Mouse (Mus musculus) CH12.LX (cell line): ENCODE measurements at regions not wholly inside any gene's neighbourhood (a gene's known extent, or its start where the extent isn't known, plus 50 kb on each side); places are given as distances from the start of the nearest gene placed in this dataset.

ENCODE experiments used
- DNase-seq: peaks from one replicate; pipeline ENCODE4 v3.0.0-alpha.2; 2013; ENCODE audit errors: extremely low read depth
- H3K27ac ChIP-seq: 2 replicates; pipeline ENCODE4 v1.5.1; 2012; ENCODE audit warnings: low read depth, mild to moderate bottlenecking, control low read depth, moderate library complexity; ENCODE audit not compliant: insufficient read depth
- H3K27me3 ChIP-seq: replicated peaks from 2 replicates; pipeline ENCODE3; 2012; ENCODE audit warnings: inconsistent platforms
- H3K36me3 ChIP-seq, 2 experiments: replicated peaks in 1 of 2; 2 replicates each; pipeline versions ENCODE3 to v1.6.1; 2012; ENCODE audit warnings: inconsistent platforms in 1 of 2, low read length in 1 of 2, mild to moderate bottlenecking in 1 of 2, mixed read lengths in 1 of 2, moderate library complexity in 1 of 2; ENCODE audit not compliant: control insufficient read depth in 1 of 2, insufficient read depth in 1 of 2
- H3K4me1 ChIP-seq, 2 experiments: 2 replicates each; pipeline ENCODE4 v1.6.1; 2012; ENCODE audit warnings: inconsistent platforms in 1 of 2, moderate library complexity in 1 of 2; ENCODE audit not compliant: insufficient read depth in 2 of 2, control insufficient read depth in 1 of 2
- H3K4me2 ChIP-seq: 2 replicates; pipeline ENCODE4 v1.6.1; 2012; ENCODE audit warnings: low read depth, mild to moderate bottlenecking, control low read depth; ENCODE audit not compliant: poor library complexity, insufficient read depth, severe bottlenecking
- H3K4me3 ChIP-seq, 3 experiments: fragments of 150-350 bp in 1 of 3; sonication (generic) in 1 of 3; replicated peaks in 1 of 3; 2 replicates each; pipeline versions ENCODE3 to v1.5.1; 2011 to 2012; ENCODE audit warnings: low read depth in 2 of 3, low read length in 2 of 3, mild to moderate bottlenecking in 2 of 3, moderate library complexity in 2 of 3, control low read depth in 1 of 3, improper control_type of control experiment in 1 of 3, inconsistent platforms in 1 of 3, mixed read lengths in 1 of 3; ENCODE audit not compliant: poor library complexity in 1 of 3
- H3K79me2 ChIP-seq: replicated peaks from 2 replicates; pipeline ENCODE4 v1.6.1; 2012; ENCODE audit warnings: mild to moderate bottlenecking, moderate library complexity; ENCODE audit not compliant: control insufficient read depth, poor library complexity, insufficient read depth, severe bottlenecking; ENCODE audit errors: extremely low read depth
- H3K9ac ChIP-seq: 2 replicates; pipeline ENCODE4 v1.6.1; 2012; ENCODE audit warnings: low read depth, mild to moderate bottlenecking, control low read depth, moderate library complexity; ENCODE audit not compliant: insufficient read depth
- H3K9me3 ChIP-seq: replicated peaks from 2 replicates; pipeline ENCODE3; 2012; ENCODE audit warnings: low read length, inconsistent platforms, mixed read lengths
- BHLHE40 ChIP-seq: IDR thresholded peaks from 2 replicates; pipeline ENCODE4 v1.6.1; 2011; ENCODE audit warnings: mild to moderate bottlenecking, low read depth, low read length, improper control_type of control experiment
- CHD1 ChIP-seq: IDR thresholded peaks from 2 replicates; pipeline ENCODE4 v1.6.1; 2012; ENCODE audit warnings: low read depth, low read length, improper control_type of control experiment, inconsistent platforms
- CHD2 ChIP-seq: IDR thresholded peaks from 2 replicates; pipeline ENCODE4 v1.6.1; 2011; ENCODE audit warnings: low read length, improper control_type of control experiment
- CTCF ChIP-seq, 2 experiments: IDR thresholded peaks in 1 of 2; conservative IDR thresholded peaks in 1 of 2; 2 replicates each; pipeline ENCODE4 v1.5.1; 2011 to 2012; ENCODE audit warnings: low read depth in 2 of 2, low read length in 2 of 2, improper control_type of control experiment in 1 of 2, inconsistent platforms in 1 of 2, mild to moderate bottlenecking in 1 of 2, moderate library complexity in 1 of 2
- E2F4 ChIP-seq: IDR thresholded peaks from 2 replicates; pipeline ENCODE4 v1.6.1; 2011; ENCODE audit warnings: low read depth, low read length, improper control_type of control experiment; ENCODE audit not compliant: insufficient replicate concordance
- EP300 ChIP-seq: IDR thresholded peaks from 2 replicates; pipeline ENCODE4 v1.6.1; 2011; ENCODE audit warnings: low read length, improper control_type of control experiment
- GABPA ChIP-seq: IDR thresholded peaks from 2 replicates; pipeline ENCODE4 v1.6.1; 2012; ENCODE audit warnings: low read depth, low read length, improper control_type of control experiment, inconsistent platforms; ENCODE audit not compliant: insufficient replicate concordance
- IRF4 ChIP-seq: IDR thresholded peaks from 2 replicates; pipeline ENCODE4 v1.6.1; 2014; ENCODE audit warnings: low read depth, mild to moderate bottlenecking, inconsistent platforms, low read length, improper control_type of control experiment
- JUN ChIP-seq: IDR thresholded peaks from 2 replicates; pipeline ENCODE4 v1.6.1; 2011; ENCODE audit warnings: low read depth, mild to moderate bottlenecking, low read length, improper control_type of control experiment, moderate library complexity; ENCODE audit not compliant: insufficient read depth
- JUND ChIP-seq: conservative IDR thresholded peaks from 2 replicates; pipeline ENCODE4 v1.6.1; 2011; ENCODE audit warnings: low read depth, low read length, improper control_type of control experiment
- KAT2A ChIP-seq: IDR thresholded peaks from 2 replicates; pipeline ENCODE4 v1.6.1; 2012; ENCODE audit warnings: low read length, improper control_type of control experiment, inconsistent platforms; ENCODE audit not compliant: insufficient replicate concordance
- MAX ChIP-seq: IDR thresholded peaks from 2 replicates; pipeline ENCODE4 v1.6.1; 2011; ENCODE audit warnings: low read length, improper control_type of control experiment
- MEF2A ChIP-seq: IDR thresholded peaks from 2 replicates; pipeline ENCODE4 v1.6.1; 2014; ENCODE audit warnings: low read depth, mild to moderate bottlenecking, inconsistent platforms, low read length, improper control_type of control experiment, borderline replicate concordance
- MXI1 ChIP-seq: IDR thresholded peaks from 2 replicates; pipeline ENCODE4 v1.6.1; 2011; ENCODE audit warnings: mild to moderate bottlenecking, low read depth, low read length, improper control_type of control experiment
- NRF1 ChIP-seq: IDR thresholded peaks from 2 replicates; pipeline ENCODE4 v1.6.1; 2014; ENCODE audit warnings: low read depth, mild to moderate bottlenecking, inconsistent platforms, low read length, improper control_type of control experiment, moderate library complexity
- POLR2A ChIP-seq: IDR thresholded peaks from 2 replicates; pipeline ENCODE4 v1.6.1; 2011; ENCODE audit warnings: low read depth, mild to moderate bottlenecking, improper control_type of control experiment, low read length
- POLR2AphosphoS2 ChIP-seq: IDR thresholded peaks from 2 replicates; pipeline ENCODE4 v1.6.1; 2011; ENCODE audit warnings: low read depth, low read length, improper control_type of control experiment
- RAD21 ChIP-seq: IDR thresholded peaks from 2 replicates; pipeline ENCODE4 v1.6.1; 2011; ENCODE audit warnings: low read depth, mild to moderate bottlenecking, low read length, improper control_type of control experiment, moderate library complexity
- SIN3A ChIP-seq: IDR thresholded peaks from 2 replicates; pipeline ENCODE4 v1.6.1; 2012; ENCODE audit warnings: low read length, improper control_type of control experiment, inconsistent platforms
- SMC3 ChIP-seq: IDR thresholded peaks from 2 replicates; pipeline ENCODE4 v1.6.1; 2011; ENCODE audit warnings: low read depth, low read length, improper control_type of control experiment
- TBP ChIP-seq: conservative IDR thresholded peaks from 2 replicates; pipeline ENCODE4 v1.6.1; 2011; ENCODE audit warnings: low read depth, low read length, improper control_type of control experiment
- TCF12 ChIP-seq: IDR thresholded peaks from 2 replicates; pipeline ENCODE4 v1.6.1; 2014; ENCODE audit warnings: low read depth, mild to moderate bottlenecking, inconsistent platforms, low read length, improper control_type of control experiment
- USF1 ChIP-seq: IDR thresholded peaks from 2 replicates; pipeline ENCODE4 v1.6.1; 2014; ENCODE audit warnings: low read depth, mild to moderate bottlenecking, inconsistent platforms, low read length, improper control_type of control experiment
- USF2 ChIP-seq: conservative IDR thresholded peaks from 2 replicates; pipeline ENCODE4 v1.6.1; 2011; ENCODE audit warnings: low read depth, low read length, improper control_type of control experiment
- ZC3H11A ChIP-seq: IDR thresholded peaks from 2 replicates; pipeline ENCODE4 v1.6.1; 2012; ENCODE audit warnings: low read depth, mild to moderate bottlenecking, inconsistent platforms, low read length, improper control_type of control experiment
- ZKSCAN1 ChIP-seq: IDR thresholded peaks from 2 replicates; pipeline ENCODE4 v1.6.1; 2012; ENCODE audit warnings: low read depth, inconsistent platforms, low read length, improper control_type of control experiment, borderline replicate concordance
- ZMIZ1 ChIP-seq: IDR thresholded peaks from 2 replicates; pipeline ENCODE4 v1.6.1; 2012; ENCODE audit warnings: low read depth, mild to moderate bottlenecking, inconsistent platforms, low read length, improper control_type of control experiment
- ZNF384 ChIP-seq: IDR thresholded peaks from 2 replicates; pipeline ENCODE4 v1.6.1; 2012; ENCODE audit warnings: low read depth, low read length, improper control_type of control experiment, inconsistent platforms
- dilution Hi-C: fragments of 300-500 bp; cut with MboI; formaldehyde crosslinking; loops from 2 replicates; pipeline ENCODE4 v1.14.3; 2020; ENCODE audit warnings: low sequenced_read_pairs; ENCODE audit not compliant: extremely low pct_unique_long_range_greater_than_20kb, extremely low pct_ligation_motif_present
- in situ Hi-C: fragments of 300-500 bp; cut with MboI; formaldehyde crosslinking; loops from 3 replicates; pipeline ENCODE4 v1.14.3; 2019; ENCODE audit warnings: low sequenced_read_pairs, low pct_ligation_motif_present, low pct_unique_long_range_greater_than_20kb, mixed read lengths

DNA sequence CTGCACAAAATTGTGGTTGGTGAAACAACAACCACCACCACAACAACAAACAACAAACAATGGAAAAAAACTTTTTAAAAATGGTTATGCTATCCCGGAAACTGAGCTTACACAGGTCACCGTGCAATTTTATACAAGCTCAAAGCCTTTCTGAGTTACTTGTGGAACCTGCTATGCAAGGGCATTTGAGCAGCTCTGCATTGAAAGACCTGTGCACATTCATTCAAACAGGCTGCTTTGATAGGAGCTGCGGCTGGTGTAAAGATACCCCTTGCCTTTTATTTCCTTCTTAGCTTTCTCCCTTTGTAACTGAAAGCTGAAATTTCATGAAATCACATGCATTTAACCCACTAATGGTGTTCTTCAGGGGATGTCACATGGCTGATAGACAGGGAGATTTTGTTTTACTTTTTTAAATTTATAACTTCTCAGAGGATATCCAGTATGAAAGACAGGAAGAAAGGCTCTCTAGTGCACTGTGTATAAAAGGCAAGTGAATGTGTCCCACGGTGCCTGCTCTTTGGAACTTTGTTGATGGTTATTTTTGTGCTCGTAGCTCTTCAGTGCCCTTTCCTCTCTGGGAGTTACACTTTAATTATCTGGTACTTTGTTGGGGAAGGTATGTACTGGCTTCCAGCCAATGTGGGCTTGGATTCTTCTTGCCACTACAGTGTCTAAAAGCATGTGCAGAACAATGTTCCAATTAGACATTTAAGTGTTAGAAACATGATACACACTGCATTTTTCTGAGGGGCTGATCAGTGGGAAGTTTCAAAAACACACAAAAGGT lies 225.1 kb upstream of the Sp8 start:
- H3K27me3 ChIP-seq: no peaks in the 10 kb centered on the region
- H3K4me3 ChIP-seq: no peak overlapping the region
- no peak overlapping the region for H3K4me2 ChIP-seq
- H3K4me1 ChIP-seq: no peaks in the 10 kb centered on the region
- no peaks in the 10 kb centered on the region for H3K36me3 ChIP-seq
- dilution Hi-C loops: no loop called here
- H3K27ac ChIP-seq: no peak overlapping the region
- no peak for DNase-seq
- TF ChIP-seq POLR2A (no peak), E2F4 (no peak), USF1 (no peak), JUND (no peak), KAT2A (no peak), ZKSCAN1 (no peak), MXI1 (no peak), POLR2AphosphoS2 (no peak), BHLHE40 (no peak), JUN (no peak), CTCF (conservative IDR thresholded peaks at IDR 0.05 in 1 of 2, IDR thresholded peaks at IDR 0.05 in 1 of 2; ENCODE audit: low read depth in 2 of 2, low read length in 2 of 2) (no peak), CHD2 (no peak), ZMIZ1 (no peak), IRF4 (no peak), ZC3H11A (no peak), USF2 (no peak), MEF2A (no peak)
- no peaks in the 10 kb centered on the region for H3K9me3 ChIP-seq
- H3K79me2 ChIP-seq: no peaks in the 10 kb centered on the region
- in situ Hi-C loops: no loop called here
- no peak overlapping the region for H3K9ac ChIP-seq

DNA sequence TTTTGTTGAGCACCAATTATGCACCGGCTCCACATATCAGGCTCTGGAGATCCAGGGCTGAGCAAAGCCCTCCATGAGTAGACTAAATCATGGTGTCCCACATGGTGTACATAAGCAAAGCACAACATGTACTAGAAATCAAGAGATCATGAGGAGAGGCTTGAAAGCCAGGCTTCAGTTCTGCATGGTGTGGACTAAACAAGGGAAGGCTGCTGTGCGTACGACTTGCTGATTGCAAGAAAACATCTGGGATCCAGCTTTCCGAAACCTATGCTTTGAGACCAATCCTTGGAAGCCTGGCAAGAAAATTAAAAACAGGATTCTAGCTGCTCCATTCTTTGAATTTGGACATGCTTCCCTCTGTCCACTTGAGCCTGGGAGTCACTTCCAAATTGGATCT lies 249.1 kb upstream of the Sp8 start:
- Histone ChIP-seq H3K36me3 (no peaks in the 10 kb centered on the region), H3K9me3 (no peaks in the 10 kb centered on the region), H3K4me2 (no peak overlapping the region), H3K79me2 (no peaks in the 10 kb centered on the region), H3K9ac (no peak overlapping the region), H3K27me3 (no peaks in the 10 kb centered on the region), H3K27ac (no peak overlapping the region), H3K4me1 (no peaks in the 10 kb centered on the region), H3K4me3 (no peak overlapping the region)
- dilution Hi-C loops (no loop called here), in situ Hi-C loops (no loop called here)
- TF ChIP-seq MAX (no peak), GABPA (no peak), ZC3H11A (no peak), SIN3A (no peak), EP300 (no peak), SMC3 (no peak), USF2 (no peak), TBP (no peak), CHD2 (no peak), BHLHE40 (no peak), MEF2A (no peak), TCF12 (no peak), ZNF384 (no peak), NRF1 (no peak), RAD21 (no peak), CHD1 (no peak)
- no peak for DNase-seq
